Mouse (Mus musculus) bone marrow, adult 2 months (tissue): ENCODE results near the gene Ccnd1.

Experiments used
- CTCF ChIP-seq: fragments of 200-500 bp; IDR thresholded peaks from 2 replicates; pipeline ENCODE4 v1.5.1; 2011; ENCODE audit warnings: low read length, control low read depth; ENCODE audit not compliant: control insufficient read depth, insufficient read depth
- POLR2A ChIP-seq: fragments of 200-500 bp; IDR thresholded peaks from 2 replicates; pipeline ENCODE4 v1.6.1; 2011; ENCODE audit warnings: low read depth, mild to moderate bottlenecking, control low read depth, low read length, borderline replicate concordance; ENCODE audit not compliant: control insufficient read depth

DNA sequence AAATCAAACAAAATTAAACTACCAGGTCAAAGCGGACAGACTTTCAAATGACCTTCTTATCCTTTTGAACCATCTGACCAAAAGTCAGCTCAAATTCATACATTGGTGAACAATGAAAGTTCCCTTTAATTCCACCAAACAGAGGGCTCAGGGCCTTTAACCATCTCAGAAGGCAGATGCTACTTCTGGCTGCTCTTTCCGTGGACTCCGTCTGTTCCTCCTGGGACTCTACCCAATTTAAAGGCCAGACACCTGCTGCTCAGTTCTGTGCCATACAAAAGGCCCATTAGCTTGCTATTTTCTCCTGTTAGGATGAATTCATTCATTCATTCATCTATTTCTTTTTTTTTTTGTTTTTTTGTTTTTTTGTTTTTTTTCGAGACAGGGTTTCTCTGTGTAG lies 26.8 kb downstream of the Ccnd1 start:
- TF ChIP-seq POLR2A (no peak), CTCF (no peak)
